Mouse (Mus musculus): ENCODE measurements around the gene Pdss1.

- TF ChIP-seq CTCF (IDR thresholded peaks at IDR 0.05; ENCODE audit: low read depth): peak; percentile 45
- TF ChIP-seq EP300 (optimal IDR thresholded peaks at IDR 0.05): no peak
Measured at GRCm38 (mm10) chr2:22961681-22962080, 66.4 kb downstream of the Pdss1 start.

Measured in stomach, postnatal 0 days (tissue).